Comparison of ENCODE assay signal across 15 mouse cellular contexts in genomic region chr10:80684984-80685383, GRCm38 (mm10). TPM values are rescaled to one million over a fixed set of nuclear protein-coding genes. Genes with fewer than 3 reads are reported as not detected.
DNase-seq lines count a peak whose midpoint lies in the region; ATAC-seq and TF ChIP-seq lines count a peak whose summit lies in the region.
"Had no signal": no experiment of that assay in that cellular context is flagged by ENCODE, and none has a peak within 500 bp of the region (broad histone marks: within the 10 kb centered on the region; RNA-seq: fewer than 3 reads in every experiment).

No protein-coding gene starts in this region.

- no peaks in the 10 kb centered on the region for H3K27me3 ChIP-seq in heart, embryonic 11.5 days (ENCODE audit: control insufficient read depth, insufficient read depth, low read length)
- no peaks in the 10 kb centered on the region for H3K27me3 ChIP-seq in heart, adult 2 months (ENCODE audit: control insufficient read depth, insufficient read depth, low read length)
- no peaks in the 10 kb centered on the region for H3K27me3 ChIP-seq in stomach, postnatal 0 days (ENCODE audit: control insufficient read depth, insufficient read depth, low read length)
- H3K27me3 ChIP-seq: CH12.LX; embryonic facial prominence, embryonic 13.5 days; heart, embryonic 12.5 days; neural tube, embryonic 13.5 days had no signal

- no peak for TF ChIP-seq POLR2A in heart, adult 2 months (IDR thresholded peaks at IDR 0.05; ENCODE audit: insufficient read depth, low read depth, low read length)

- peaks cover 1% of the 10 kb centered on the region for H3K4me1 ChIP-seq in heart, embryonic 11.5 days (ENCODE audit: control insufficient read depth, insufficient read depth, low read length)
- H3K4me1 ChIP-seq in heart, adult 2 months (ENCODE audit: control insufficient read depth, insufficient read depth, low read length), result peaks cover 3% of the 10 kb centered on the region
- H3K4me1 ChIP-seq in stomach, postnatal 0 days (replicated peaks; ENCODE audit: control insufficient read depth, insufficient read depth), result no peaks in the 10 kb centered on the region
- H3K4me1 ChIP-seq: embryonic facial prominence, embryonic 13.5 days had no signal

- ATAC-seq in heart, embryonic 11.5 days (replicated peaks; ENCODE audit: insufficient number of reproducible peaks, low FRiP score, low TSS enrichment), result no peak
- peak; percentile 78 for ATAC-seq in megakaryocyte progenitor cell, adult 5-6 weeks (replicated peaks; ENCODE audit: poor library complexity)
- no peak for ATAC-seq in stomach, postnatal 0 days (ENCODE audit: low FRiP score, low TSS enrichment)
- ATAC-seq: hindbrain, postnatal 0 days had no signal

- no peak for TF ChIP-seq CTCF in heart, adult 2 months (IDR thresholded peaks at IDR 0.05)
- no peak for TF ChIP-seq CTCF in stomach, postnatal 0 days (IDR thresholded peaks at IDR 0.05; ENCODE audit: low read depth)

- no peak for DNase-seq in heart, adult 2 months
- peak; percentile 60 for DNase-seq in c-Kit-negative CD71-positive TER-119-positive erythroid progenitor cells, embryonic 14.5 days (ENCODE audit: low read depth, low spot score)
- DNase-seq in liver, result peak; percentile 78
- no peak for DNase-seq in stomach, postnatal 0 days (ENCODE audit: low spot score)
- no peak for DNase-seq in adrenal gland, adult 18-20 months (ENCODE audit: low spot score in 2 of 2)
- DNase-seq: adrenal gland, postnatal 36 days; gastrocnemius, postnatal 14 days; heart, postnatal 4 days had no signal

- no peak for TF ChIP-seq EP300 in heart, adult 2 months (IDR thresholded peaks at IDR 0.05; ENCODE audit: insufficient read depth, low read depth, low read length)
- TF ChIP-seq EP300 in stomach, postnatal 0 days (optimal IDR thresholded peaks at IDR 0.05), result no peak

- intact Hi-C loops in heart, adult 2 months (cut with DNase I), result loop anchor here (1.0 kb wide), 1 partner anchor 26 kb away; no protein-coding TSS in a partner anchor

- 40% methylated on average over 4 of the region's 4 CpGs for WGBS in heart, embryonic 11.5 days (ENCODE audit: insufficient replicate concordance)
- WGBS in heart, adult 2 months, result 78% methylated on average over 4 of the region's 4 CpGs
- 65% methylated on average over 4 of the region's 4 CpGs for WGBS in stomach, postnatal 0 days

- H3K36me3 ChIP-seq in heart, embryonic 11.5 days (ENCODE audit: control insufficient read depth, insufficient read depth, low read length), result peaks cover 14% of the 10 kb centered on the region
- no peaks in the 10 kb centered on the region for H3K36me3 ChIP-seq in heart, adult 2 months (ENCODE audit: control insufficient read depth, insufficient read depth, low read length)
- peaks cover 23% of the 10 kb centered on the region for H3K36me3 ChIP-seq in stomach, postnatal 0 days (ENCODE audit: control insufficient read depth, insufficient read depth, low read length)

- peak overlapping the region; percentile 60; the same call in 1 of the 2 replicates for H3K27ac ChIP-seq in heart, embryonic 11.5 days (ENCODE audit: low read depth, low read length)
- no peak overlapping the region for H3K27ac ChIP-seq in heart, adult 2 months
- H3K27ac ChIP-seq in stomach, postnatal 0 days (replicated peaks), result no peak overlapping the region
- H3K27ac ChIP-seq: embryonic facial prominence, embryonic 13.5 days; hindbrain, postnatal 0 days; neural tube, embryonic 13.5 days had no signal

- H3K4me2 ChIP-seq in heart, embryonic 11.5 days, result no peak overlapping the region
- no peak overlapping the region for H3K4me2 ChIP-seq in stomach, postnatal 0 days (replicated peaks; ENCODE audit: low read depth)
- H3K4me2 ChIP-seq: embryonic facial prominence, embryonic 13.5 days; heart, embryonic 12.5 days; neural tube, embryonic 13.5 days had no signal

- no peak overlapping the region for H3K9ac ChIP-seq in heart, embryonic 11.5 days (ENCODE audit: low read depth, low read length)
- no peak overlapping the region for H3K9ac ChIP-seq in heart, adult 2 months (ENCODE audit: low read depth, low read length)
- no peak overlapping the region for H3K9ac ChIP-seq in stomach, postnatal 0 days (ENCODE audit: low read length)
- H3K9ac ChIP-seq: embryonic facial prominence, embryonic 13.5 days; heart, embryonic 12.5 days; neural tube, embryonic 13.5 days had no signal

- no peak overlapping the region for H3K4me3 ChIP-seq in heart, embryonic 11.5 days (ENCODE audit: low read depth, low read length)
- no peak overlapping the region for H3K4me3 ChIP-seq in heart, adult 2 months
- no peak overlapping the region for H3K4me3 ChIP-seq in stomach, postnatal 0 days (ENCODE audit: low read depth, low read length)
- H3K4me3 ChIP-seq: embryonic facial prominence, embryonic 13.5 days; heart, embryonic 12.5 days; neural tube, embryonic 13.5 days had no signal

- H3K79me2 ChIP-seq in heart, adult 2 months (replicated peaks; ENCODE audit: control insufficient read depth, insufficient read depth, low read length), result no peaks in the 10 kb centered on the region

- H3K9me3 ChIP-seq in heart, embryonic 11.5 days (replicated peaks; ENCODE audit: control insufficient read depth, low read length), result no peaks in the 10 kb centered on the region
- no peaks in the 10 kb centered on the region for H3K9me3 ChIP-seq in stomach, postnatal 0 days (ENCODE audit: control insufficient read depth, low read length)
- H3K9me3 ChIP-seq: embryonic facial prominence, embryonic 13.5 days; heart, embryonic 12.5 days; neural tube, embryonic 13.5 days had no signal

RNA-seq across cellular contexts. Expression of gene Mknk2, which starts 7.1 kb away (rescaled TPM):
- polyA plus RNA-seq in heart, embryonic 11.5 days (2014; fragmentation: Nextera tagmentation; extraction: Ambion mirVana), result 62.1 and 68.8 TPM in 2 replicates
- total RNA-seq in heart, adult 2 months (2021), result 100 to 1,000 TPM; 176 to 229 TPM
- polyA plus RNA-seq in heart, adult 2 months (2012; rRNA removed), result 199 and 208 TPM in 2 replicates
- total RNA-seq in megakaryocyte progenitor cell, adult 5-6 weeks (2015), result 40.1 and 46.2 TPM in 2 replicates
- total RNA-seq in megakaryocyte progenitor cell, adult 5-6 weeks (2017), result 32.8 and 44.4 TPM in 2 replicates
- 55.2 and 61.7 TPM in 2 replicates for polyA plus RNA-seq in stomach, postnatal 0 days (2015; fragmentation: Nextera tagmentation; extraction: Ambion mirVana)
- total RNA-seq in adrenal gland, adult 18-20 months (2021), result 100 to 1,000 TPM; 162 to 331 TPM

RNA-seq across cellular contexts. Expression of gene Mob3a, which starts 16.8 kb away (rescaled TPM):
- polyA plus RNA-seq in heart, embryonic 11.5 days (2014; fragmentation: Nextera tagmentation; extraction: Ambion mirVana), result 38.9 and 39.0 TPM in 2 replicates
- total RNA-seq in heart, adult 2 months (2021), result 1 to 10 TPM; 7.4 to 7.6 TPM
- 11.7 and 13.6 TPM in 2 replicates for polyA plus RNA-seq in heart, adult 2 months (2012; rRNA removed)
- total RNA-seq in megakaryocyte progenitor cell, adult 5-6 weeks (2015), result 26.4 and 31.9 TPM in 2 replicates
- total RNA-seq in megakaryocyte progenitor cell, adult 5-6 weeks (2017), result 34.9 and 39.0 TPM in 2 replicates
- polyA plus RNA-seq in stomach, postnatal 0 days (2015; fragmentation: Nextera tagmentation; extraction: Ambion mirVana), result 22.9 and 23.9 TPM in 2 replicates
- 10 to 100 TPM; 16.1 to 29.6 TPM for total RNA-seq in adrenal gland, adult 18-20 months (2021)

RNA-seq across cellular contexts. Expression of gene Izumo4, which starts 17.0 kb away (rescaled TPM):
- 8.2 and 8.5 TPM in 2 replicates for polyA plus RNA-seq in heart, embryonic 11.5 days (2014; fragmentation: Nextera tagmentation; extraction: Ambion mirVana)
- 1 to 10 TPM; 3.4 to 3.8 TPM for total RNA-seq in heart, adult 2 months (2021)
- 13.3 and 15.6 TPM in 2 replicates for polyA plus RNA-seq in heart, adult 2 months (2012; rRNA removed)
- total RNA-seq in megakaryocyte progenitor cell, adult 5-6 weeks (2015), result 7.0 and 13.6 TPM in 2 replicates
- total RNA-seq in megakaryocyte progenitor cell, adult 5-6 weeks (2017), result 1.7 and 4.3 TPM in 2 replicates
- 14.8 and 18.0 TPM in 2 replicates for polyA plus RNA-seq in stomach, postnatal 0 days (2015; fragmentation: Nextera tagmentation; extraction: Ambion mirVana)
- total RNA-seq in adrenal gland, adult 18-20 months (2021), result 10 to 100 TPM; 11.0 to 18.0 TPM

RNA-seq across cellular contexts. Expression of gene Btbd2, which starts 28.1 kb away (rescaled TPM):
- polyA plus RNA-seq in heart, embryonic 11.5 days (2014; fragmentation: Nextera tagmentation; extraction: Ambion mirVana), result 37.6 and 47.0 TPM in 2 replicates
- 10 to 100 TPM; 43.7 to 44.2 TPM for total RNA-seq in heart, adult 2 months (2021)
- 57.3 and 60.1 TPM in 2 replicates for polyA plus RNA-seq in heart, adult 2 months (2012; rRNA removed)
- total RNA-seq in megakaryocyte progenitor cell, adult 5-6 weeks (2015), result 10.5 and 13.2 TPM in 2 replicates
- 19.9 and 25.7 TPM in 2 replicates for total RNA-seq in megakaryocyte progenitor cell, adult 5-6 weeks (2017)
- polyA plus RNA-seq in stomach, postnatal 0 days (2015; fragmentation: Nextera tagmentation; extraction: Ambion mirVana), result 28.3 and 30.0 TPM in 2 replicates
- 10 to 100 TPM; 51.4 to 58.5 TPM for total RNA-seq in adrenal gland, adult 18-20 months (2021)

RNA-seq across cellular contexts. Expression of gene Ap3d1, which starts 57.1 kb away (rescaled TPM):
- 51.5 and 59.3 TPM in 2 replicates for polyA plus RNA-seq in heart, embryonic 11.5 days (2014; fragmentation: Nextera tagmentation; extraction: Ambion mirVana)
- 10 to 100 TPM; 40.2 to 42.6 TPM for total RNA-seq in heart, adult 2 months (2021)
- polyA plus RNA-seq in heart, adult 2 months (2012; rRNA removed), result 52.9 and 66.5 TPM in 2 replicates
- total RNA-seq in megakaryocyte progenitor cell, adult 5-6 weeks (2015), result 31.5 and 40.3 TPM in 2 replicates
- total RNA-seq in megakaryocyte progenitor cell, adult 5-6 weeks (2017), result 34.7 and 48.7 TPM in 2 replicates
- polyA plus RNA-seq in stomach, postnatal 0 days (2015; fragmentation: Nextera tagmentation; extraction: Ambion mirVana), result 38.7 and 42.7 TPM in 2 replicates
- 100 to 1,000 TPM in 1 of 2 experiments, 10 to 100 TPM in 1; 97.1 to 104 TPM for total RNA-seq in adrenal gland, adult 18-20 months (2021)

Comparison
In these comparisons a context has a peak if more than half of its experiments do, and no peak if none do; other contexts are left out.
1. DNase-seq: peak in c-Kit-negative CD71-positive TER-119-positive erythroid progenitor cells, embryonic 14.5 days (single experiment) and liver (single experiment); none in heart, adult 2 months (0 of 2), stomach, postnatal 0 days (single experiment) and adrenal gland, adult 18-20 months (0 of 2).